Mouse (Mus musculus): ENCODE measurements at regions not wholly inside any gene's neighbourhood (a gene's known extent, or its start where the extent isn't known, plus 50 kb on each side); places are given as distances from the start of the nearest gene placed in this dataset.

DNA sequence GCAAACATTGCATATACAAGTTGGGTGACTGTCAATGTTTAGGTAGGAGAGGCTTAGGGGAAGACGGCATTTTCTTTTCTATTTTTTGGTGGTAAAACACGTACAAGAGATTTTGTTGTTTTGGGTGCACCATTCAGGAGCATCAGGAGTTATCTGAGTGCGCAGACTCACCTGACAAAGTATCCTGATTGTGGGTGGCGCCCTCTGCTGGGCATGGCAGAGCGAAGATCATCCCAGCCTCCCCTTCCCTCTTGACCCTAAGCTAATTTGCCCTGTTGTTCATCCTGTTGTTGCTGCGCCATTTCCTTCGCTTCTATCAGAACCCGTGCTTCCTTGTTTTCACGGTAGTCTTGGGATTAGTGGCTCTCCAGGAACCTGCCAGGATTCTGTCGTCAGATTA is 217.6 kb upstream of the Cnr1 start:
- no peak for TF ChIP-seq POLR2AphosphoS2 (IDR thresholded peaks at IDR 0.05; ENCODE audit: low read length)
- TF ChIP-seq POLR2A (IDR thresholded peaks at IDR 0.05; ENCODE audit: control insufficient read depth in 1 of 2, insufficient read depth in 1 of 2, low read depth in 1 of 2, low read length in 2 of 2, poor library complexity in 1 of 2), result no peak
- no peak for TF ChIP-seq EP300 (IDR thresholded peaks at IDR 0.05; ENCODE audit: low read depth in 1 of 2, low read length in 2 of 2)
